Mouse (Mus musculus) kidney, adult 2 months (tissue): ENCODE measurements around the gene Wdr24.

ENCODE experiments used
- CTCF ChIP-seq: fragments of 200-500 bp; conservative IDR thresholded peaks from 2 replicates; pipeline ENCODE4 v1.5.1; 2011; ENCODE audit warnings: low read depth, mild to moderate bottlenecking, control low read depth, low read length, moderate library complexity, mixed read lengths; ENCODE audit not compliant: insufficient read depth, insufficient read length
- POLR2A ChIP-seq: fragments of 200-500 bp; IDR thresholded peaks from one replicate; pipeline ENCODE4 v1.6.1; 2011; ENCODE audit warnings: low read depth, low read length, control low read depth

DNA sequence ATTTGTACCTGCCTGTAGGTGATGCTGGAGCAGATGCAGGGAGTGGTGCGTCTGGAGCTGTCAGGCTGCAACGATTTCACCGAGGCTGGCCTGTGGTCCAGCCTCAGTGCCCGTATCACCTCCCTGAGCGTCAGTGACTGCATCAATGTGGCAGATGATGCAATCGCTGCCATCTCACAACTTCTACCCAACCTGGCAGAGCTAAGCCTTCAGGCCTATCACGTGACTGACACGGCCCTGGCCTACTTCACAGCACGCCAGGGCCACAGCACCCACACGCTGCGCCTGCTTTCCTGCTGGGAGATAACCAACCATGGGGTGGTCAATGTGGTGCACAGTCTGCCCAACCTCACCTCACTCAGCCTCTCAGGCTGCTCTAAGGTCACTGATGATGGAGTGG is 5.8 kb upstream of the Wdr24 start:
- TF ChIP-seq POLR2A: no peak
- TF ChIP-seq CTCF: no peak
